Mouse (Mus musculus) stomach, embryonic 14.5 days (tissue): ENCODE results near the gene Entpd1. TPM values are rescaled to one million over a fixed set of nuclear protein-coding genes. Genes with fewer than 3 reads are reported as not detected.

ENCODE experiments used
- ATAC-seq: fragments of 200-750 bp; cut with Nextera tagmentation; 2 replicates; pipeline ENCODE4 v1.8.0; 2017; ENCODE audit warnings: low read depth, moderate TSS enrichment; ENCODE audit not compliant: insufficient number of reproducible peaks, insufficient read depth, low FRiP score
- H3K27ac ChIP-seq: fragments of 300-500 bp; sonication (generic); 2 replicates; pipeline ENCODE4 v1.5.1; 2014; ENCODE audit warnings: mild to moderate bottlenecking, low read length, moderate library complexity, mixed read lengths
- H3K27me3 ChIP-seq: fragments of 300-500 bp; sonication (generic); 2 replicates; pipeline ENCODE4 v1.6.1; 2014; ENCODE audit warnings: low read length, control low read depth, mixed read lengths; ENCODE audit not compliant: control insufficient read depth, insufficient read depth
- H3K36me3 ChIP-seq: fragments of 300-500 bp; sonication (generic); 2 replicates; pipeline ENCODE4 v1.6.1; 2014; ENCODE audit warnings: mild to moderate bottlenecking, control low read depth, low read length, moderate library complexity, mixed read lengths; ENCODE audit not compliant: control insufficient read depth, insufficient read depth
- H3K4me1 ChIP-seq: fragments of 300-500 bp; sonication (generic); 2 replicates; pipeline ENCODE4 v1.6.1; 2014; ENCODE audit warnings: low read length, control low read depth, mixed read lengths; ENCODE audit not compliant: control insufficient read depth, insufficient read depth
- H3K4me2 ChIP-seq: fragments of 300-500 bp; sonication (generic); replicated peaks from 2 replicates; pipeline ENCODE4 v1.6.1; 2014; ENCODE audit warnings: low read depth, low read length, control low read depth
- H3K4me3 ChIP-seq: fragments of 300-500 bp; sonication (generic); 2 replicates; pipeline ENCODE4 v1.5.1; 2014; ENCODE audit warnings: low read depth, low read length, control low read depth
- H3K9ac ChIP-seq: fragments of 300-500 bp; sonication (generic); replicated peaks from 2 replicates; pipeline ENCODE4 v1.6.1; 2014; ENCODE audit warnings: low read depth, mild to moderate bottlenecking, control low read depth, low read length, moderate library complexity, mixed read lengths
- H3K9me3 ChIP-seq: fragments of 300-500 bp; sonication (generic); 2 replicates; pipeline ENCODE4 v1.6.1; 2016; ENCODE audit warnings: low read depth, low read length, control low read depth; ENCODE audit not compliant: control insufficient read depth
- WGBS: fragments of 180-500 bp; shearing (Covaris S2); extraction: QIAGEN DNeasy Blood & Tissue Kit; methylation state at CpG from one replicate; pipeline ENCODE4 v1.1.7; 2014; 5-methylcytosine and 5-hydroxymethylcytosine counted together
- polyA plus RNA-seq: library from polyadenylated mRNA; unstranded; fragments of >200 nt; fragmentation: Nextera tagmentation; extraction: Ambion mirVana; gene quantifications from 2 replicates; pipeline ENCODE4 v1.2.1, GENCODE M21; 2014

The Entpd1 gene
- polyA plus RNA-seq, 1 experiment from 2014 or later, result 11.3 TPM

GRCm38 (mm10) chr19:40788004-40788714 is 176.0 kb downstream of the Entpd1 start:
- Histone ChIP-seq H3K4me3 (no peak overlapping the region), H3K9ac (no peak overlapping the region), H3K27ac (no peak overlapping the region), H3K4me2 (no peak overlapping the region), H3K4me1 (no peaks in the 10 kb centered on the region), H3K36me3 (no peaks in the 10 kb centered on the region), H3K27me3 (no peaks in the 10 kb centered on the region), H3K9me3 (no peaks in the 10 kb centered on the region)
- ATAC-seq, result no peak
- 66% methylated on average over 13 of the region's 15 CpGs for WGBS

- Histone ChIP-seq H3K4me1 (no peaks in the 10 kb centered on the region), H3K9ac (no peak overlapping the region), H3K27ac (no peak overlapping the region), H3K36me3 (no peaks in the 10 kb centered on the region), H3K27me3 (no peaks in the 10 kb centered on the region), H3K9me3 (no peaks in the 10 kb centered on the region), H3K4me3 (no peak overlapping the region), H3K4me2 (no peak overlapping the region)
- WGBS, result 72% methylated on average over 2 of the region's 2 CpGs
- no peak for ATAC-seq
Observed at GRCm38 (mm10) chr19:40788715-40789084, 176.5 kb downstream of the Entpd1 start.

Other genes starting within 250 kb of the Entpd1 start
- 84.0 and 89.5 TPM in 2 replicates for gene Sorbs1, start 98.6 kb upstream of the Entpd1 start, polyA plus RNA-seq
- gene Aldh18a1, start 23.9 kb upstream of the Entpd1 start, polyA plus RNA-seq, result 60.8 and 70.3 TPM in 2 replicates
- 10.4 and 11.4 TPM in 2 replicates for gene Tctn3, start 133 bp upstream of the Entpd1 start, polyA plus RNA-seq
- gene Cc2d2b, start 136.4 kb downstream of the Entpd1 start, polyA plus RNA-seq, result not detected in 2 replicates
- gene Ccnj, start 218.9 kb downstream of the Entpd1 start, polyA plus RNA-seq, result 7.7 and 9.3 TPM in 2 replicates